Mouse (Mus musculus) neural tube, embryonic 11.5 days (tissue): ENCODE data around the gene Tatdn3. TPM values are rescaled to one million over a fixed set of nuclear protein-coding genes. Genes with fewer than 3 reads are reported as not detected.

Experiments used
- ATAC-seq: fragments of 200-750 bp; cut with Nextera tagmentation; 2 replicates; pipeline ENCODE4 v1.8.0; 2017; ENCODE audit warnings: moderate number of reproducible peaks, mild to moderate bottlenecking, moderate TSS enrichment, moderate library complexity; ENCODE audit not compliant: insufficient read depth, low FRiP score, low TSS enrichment
- DNase-seq: peaks from one replicate; pipeline ENCODE4 v3.0.0-alpha.2; 2015; ENCODE audit warnings: low spot score
- H3K27ac ChIP-seq: fragments of 300-500 bp; sonication (generic); 2 replicates; pipeline ENCODE4 v1.5.1; 2014; ENCODE audit warnings: low read depth, mild to moderate bottlenecking, low read length
- H3K27me3 ChIP-seq: fragments of 300-500 bp; sonication (generic); 2 replicates; pipeline ENCODE4 v1.6.1; 2014; ENCODE audit warnings: mild to moderate bottlenecking, low read length, mixed read lengths; ENCODE audit not compliant: control insufficient read depth, insufficient read depth
- H3K36me3 ChIP-seq: fragments of 300-500 bp; sonication (generic); 2 replicates; pipeline ENCODE4 v1.6.1; 2014; ENCODE audit warnings: mild to moderate bottlenecking, low read length, moderate library complexity, mixed read lengths; ENCODE audit not compliant: control insufficient read depth, insufficient read depth
- H3K4me1 ChIP-seq: fragments of 300-500 bp; sonication (generic); 2 replicates; pipeline ENCODE4 v1.6.1; 2014; ENCODE audit warnings: low read length, mixed read lengths; ENCODE audit not compliant: control insufficient read depth, insufficient read depth
- H3K4me2 ChIP-seq: fragments of 300-500 bp; sonication (generic); 2 replicates; pipeline ENCODE4 v1.6.1; 2014; ENCODE audit warnings: low read depth, mild to moderate bottlenecking, moderate library complexity
- H3K4me3 ChIP-seq: fragments of 300-500 bp; sonication (generic); 2 replicates; pipeline ENCODE4 v1.5.1; 2014; ENCODE audit warnings: low read depth, low read length
- H3K9ac ChIP-seq: fragments of 300-500 bp; sonication (generic); 2 replicates; pipeline ENCODE4 v1.6.1; 2014; ENCODE audit warnings: mild to moderate bottlenecking, low read length
- H3K9me3 ChIP-seq: fragments of 300-500 bp; sonication (generic); 2 replicates; pipeline ENCODE4 v1.6.1; 2016; ENCODE audit warnings: low read length; ENCODE audit not compliant: control insufficient read depth
- WGBS: fragments of 180-500 bp; shearing (Covaris S2); extraction: QIAGEN DNeasy Blood & Tissue Kit; methylation state at CpG from one replicate; pipeline ENCODE4 v1.1.7; 2014; 5-methylcytosine and 5-hydroxymethylcytosine counted together
- polyA plus RNA-seq: library from polyadenylated mRNA; unstranded; fragments of >200 nt; fragmentation: Nextera tagmentation; extraction: Ambion mirVana; gene quantifications from 2 replicates; pipeline ENCODE4 v1.2.1, GENCODE M21; 2014

Gene Tatdn3
- polyA plus RNA-seq, 1 experiment from 2014 or later: 9.4 TPM

GRCm38 (mm10) chr1:191071613-191072012 lies 8.9 kb upstream of the Tatdn3 start:
- ATAC-seq (no peak), DNase-seq (no peak)
- H3K4me3 ChIP-seq: no peak overlapping the region
- peaks cover 9% of the 10 kb centered on the region for H3K36me3 ChIP-seq
- WGBS: 90% methylated on average over 6 of the region's 6 CpGs
- H3K4me1 ChIP-seq: no peaks in the 10 kb centered on the region
- no peak overlapping the region for H3K9ac ChIP-seq
- H3K27me3 ChIP-seq: no peaks in the 10 kb centered on the region
- no peak overlapping the region for H3K4me2 ChIP-seq
- no peaks in the 10 kb centered on the region for H3K9me3 ChIP-seq
- no peak overlapping the region for H3K27ac ChIP-seq

- H3K9ac ChIP-seq: no peak overlapping the region
- H3K4me1 ChIP-seq: no peaks in the 10 kb centered on the region
- DNase-seq (no peak), ATAC-seq (no peak)
- peaks cover 9% of the 10 kb centered on the region for H3K36me3 ChIP-seq
- no peak overlapping the region for H3K4me2 ChIP-seq
- no peak overlapping the region for H3K4me3 ChIP-seq
- H3K27me3 ChIP-seq: no peaks in the 10 kb centered on the region
- WGBS: 91% methylated on average over 4 of the region's 4 CpGs
- no peaks in the 10 kb centered on the region for H3K9me3 ChIP-seq
- no peak overlapping the region for H3K27ac ChIP-seq
Observed at GRCm38 (mm10) chr1:191070259-191070658, 7.5 kb upstream of the Tatdn3 start.

- ATAC-seq (no peak), DNase-seq (no peak)
- Histone ChIP-seq H3K9ac (no peak overlapping the region), H3K27ac (no peak overlapping the region), H3K36me3 (peaks cover 9% of the 10 kb centered on the region), H3K4me2 (no peak overlapping the region), H3K4me3 (no peak overlapping the region), H3K4me1 (peaks cover 9% of the 10 kb centered on the region; the same call in 1 of the 2 replicates), H3K27me3 (no peaks in the 10 kb centered on the region), H3K9me3 (no peaks in the 10 kb centered on the region)
- 83% methylated on average over 5 of the region's 5 CpGs for WGBS
Observed at GRCm38 (mm10) chr1:191068377-191068776, 5.6 kb upstream of the Tatdn3 start.

- no peak overlapping the region for H3K9ac ChIP-seq
- DNase-seq (no peak), ATAC-seq (no peak)
- H3K4me1 ChIP-seq: peaks cover 9% of the 10 kb centered on the region; the same call in 1 of the 2 replicates
- peaks cover 3% of the 10 kb centered on the region; the same call in 1 of the 2 replicates for H3K36me3 ChIP-seq
- 84% methylated on average over 4 of the region's 4 CpGs for whole genome bisulfite sequencing
- H3K27ac ChIP-seq: no peak overlapping the region
- H3K27me3 ChIP-seq: no peaks in the 10 kb centered on the region
- H3K4me3 ChIP-seq: no peak overlapping the region
- H3K4me2 ChIP-seq: no peak overlapping the region
- no peaks in the 10 kb centered on the region for H3K9me3 ChIP-seq
Observed at GRCm38 (mm10) chr1:191065188-191065587, 2.5 kb upstream of the Tatdn3 start.

- H3K27ac ChIP-seq: no peak overlapping the region
- H3K4me1 ChIP-seq: peaks cover 9% of the 10 kb centered on the region; the same call in 1 of the 2 replicates
- H3K36me3 ChIP-seq: no peaks in the 10 kb centered on the region
- no peak overlapping the region for H3K4me2 ChIP-seq
- H3K27me3 ChIP-seq: no peaks in the 10 kb centered on the region
- 92% methylated on average over 2 of the region's 2 CpGs for WGBS
- H3K9ac ChIP-seq: no peak overlapping the region
- H3K9me3 ChIP-seq: no peaks in the 10 kb centered on the region
- H3K4me3 ChIP-seq: no peak overlapping the region
- DNase-seq (no peak), ATAC-seq (no peak)
Observed at GRCm38 (mm10) chr1:191064535-191064934, 1.8 kb upstream of the Tatdn3 start.

- no peak for DNase-seq
- WGBS: 61% methylated on average over 9 of the region's 9 CpGs
- Histone ChIP-seq H3K27me3 (no peaks in the 10 kb centered on the region), H3K27ac (no peak overlapping the region), H3K4me1 (peaks cover 9% of the 10 kb centered on the region; the same call in 1 of the 2 replicates), H3K9ac (peak overlapping the region; percentile 84), H3K36me3 (no peaks in the 10 kb centered on the region), H3K4me2 (peak overlapping the region; percentile 58), H3K4me3 (peak overlapping the region; percentile 81), H3K9me3 (no peaks in the 10 kb centered on the region)
- no peak for ATAC-seq
Observed at GRCm38 (mm10) chr1:191063700-191064099, 968 bp upstream of the Tatdn3 start.

GRCm38 (mm10) chr1:191062241-191062780 lies 421 bp downstream of the Tatdn3 start:
- peak overlapping the region; percentile 84 for H3K9ac ChIP-seq
- H3K4me2 ChIP-seq: peak overlapping the region; percentile 58
- H3K4me3 ChIP-seq: peak overlapping the region; percentile 81
- no peaks in the 10 kb centered on the region for H3K27me3 ChIP-seq
- DNase-seq (no peak), ATAC-seq (peak; percentile 23; the same call in 1 of the 2 replicates)
- H3K9me3 ChIP-seq: no peaks in the 10 kb centered on the region
- no peaks in the 10 kb centered on the region for H3K36me3 ChIP-seq
- WGBS: 5% methylated on average over 15 of the region's 15 CpGs
- peaks cover 9% of the 10 kb centered on the region; the same call in 1 of the 2 replicates for H3K4me1 ChIP-seq
- no peak overlapping the region for H3K27ac ChIP-seq

GRCm38 (mm10) chr1:191057461-191057860 lies 5.3 kb downstream of the Tatdn3 start:
- H3K9me3 ChIP-seq: no peaks in the 10 kb centered on the region
- 73% methylated on average over 3 of the region's 3 CpGs for WGBS
- H3K27me3 ChIP-seq: no peaks in the 10 kb centered on the region
- DNase-seq: no peak
- H3K27ac ChIP-seq: no peak overlapping the region
- no peak overlapping the region for H3K9ac ChIP-seq
- no peaks in the 10 kb centered on the region for H3K36me3 ChIP-seq
- H3K4me1 ChIP-seq: no peaks in the 10 kb centered on the region
- no peak for ATAC-seq
- no peak overlapping the region for H3K4me3 ChIP-seq
- H3K4me2 ChIP-seq: no peak overlapping the region

GRCm38 (mm10) chr1:191055533-191055873 lies 7.2 kb downstream of the Tatdn3 start:
- H3K9ac ChIP-seq: no peak overlapping the region
- H3K27me3 ChIP-seq: no peaks in the 10 kb centered on the region
- no peaks in the 10 kb centered on the region for H3K4me1 ChIP-seq
- ATAC-seq: no peak
- WGBS: 74% methylated on average over 2 of the region's 2 CpGs
- no peak overlapping the region for H3K27ac ChIP-seq
- H3K4me2 ChIP-seq: no peak overlapping the region
- H3K4me3 ChIP-seq: no peak overlapping the region
- H3K9me3 ChIP-seq: no peaks in the 10 kb centered on the region
- no peak for DNase-seq
- H3K36me3 ChIP-seq: no peaks in the 10 kb centered on the region
